Mouse (Mus musculus) spleen, embryonic (tissue): ENCODE results near the gene Magi1.

Source experiments
- CTCF ChIA-PET: fragments of 350-600 bp; sonication (Branson Sonifier 250); formaldehyde crosslinking; loops from one replicate; lab custom pipeline; 2022; lab: Charles Lee

The Magi1 gene

GRCm38 (mm10) chr6:94121488-94121887, 162.2 kb downstream of the Magi1 start:
- CTCF ChIA-PET, result no interaction called here

DNA sequence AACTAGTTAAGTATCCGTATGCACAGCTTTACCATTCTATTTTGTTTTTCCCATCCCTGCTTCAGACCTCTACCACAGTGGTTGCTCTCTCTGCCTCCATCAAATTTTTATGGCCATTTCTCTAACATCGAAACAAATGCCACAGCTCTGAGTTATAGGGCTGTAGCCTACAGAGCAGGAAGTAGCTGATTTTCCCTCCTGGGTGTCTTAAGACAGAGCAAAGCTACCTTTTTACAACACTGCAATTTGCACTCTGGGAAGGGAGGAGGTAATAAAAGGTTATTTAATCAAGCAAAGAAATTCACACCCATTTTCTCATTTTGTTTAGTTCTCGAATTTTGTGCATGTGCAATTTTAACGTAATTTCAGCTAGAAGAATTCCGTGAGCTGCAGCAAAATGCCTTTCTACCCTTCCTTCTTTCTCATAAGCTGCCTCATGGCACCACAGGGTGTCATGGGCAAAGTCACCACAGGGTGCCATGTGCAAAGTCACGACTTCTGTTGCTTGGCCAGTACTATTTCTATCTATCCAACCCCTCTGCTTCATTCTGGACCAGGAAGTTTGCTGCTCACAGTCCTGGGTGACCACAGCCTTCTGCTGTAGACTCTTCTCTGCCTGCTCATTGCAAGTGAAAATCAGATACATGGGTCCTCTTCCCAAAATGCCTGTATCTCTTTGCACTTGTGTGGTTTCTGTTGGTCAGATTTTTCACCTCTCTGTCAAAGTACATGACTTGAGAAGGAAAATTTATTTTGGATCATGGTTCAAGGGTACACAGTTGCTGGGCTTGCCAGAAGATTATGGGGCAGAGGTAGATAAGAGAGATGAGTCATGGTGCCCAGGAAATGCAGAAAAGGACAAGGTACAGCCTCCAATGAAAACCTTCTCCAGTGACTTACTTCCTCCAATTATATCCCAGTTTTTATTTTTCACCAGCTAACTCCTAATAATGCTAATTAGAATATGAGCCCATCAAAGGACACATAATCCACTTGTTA, 167.0 kb downstream of the Magi1 start:
- CTCF ChIA-PET, result no interaction called here

GRCm38 (mm10) chr6:94111833-94112232, 171.9 kb downstream of the Magi1 start:
- CTCF ChIA-PET, result no interaction called here

- CTCF ChIA-PET, result no interaction called here
Observed at GRCm38 (mm10) chr6:94107401-94108107, 176.2 kb downstream of the Magi1 start.

DNA sequence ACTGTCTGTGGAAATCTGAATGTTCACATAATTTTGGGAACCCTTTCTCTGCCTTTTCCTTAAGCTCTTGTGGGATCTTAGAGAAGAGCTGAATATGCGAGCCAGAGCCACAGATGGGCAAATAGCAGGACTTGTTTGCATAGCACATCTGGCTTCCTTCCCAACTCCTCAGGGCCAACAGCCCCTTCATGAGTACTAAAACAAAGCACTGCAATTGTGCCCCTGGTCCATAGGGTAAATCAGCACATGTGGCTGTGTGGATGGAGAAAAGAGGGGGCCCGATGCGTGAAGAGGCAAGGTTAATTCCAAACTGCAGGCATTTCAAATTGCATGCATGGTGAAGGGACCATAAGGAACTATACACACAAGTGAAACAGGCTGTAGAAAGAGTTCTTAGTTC, 180.1 kb downstream of the Magi1 start:
- CTCF ChIA-PET, result no interaction called here

- CTCF ChIA-PET, result interaction anchor here (0.6 kb wide), 1 partner anchor 1660 kb away, joined by 3 read pairs; no protein-coding TSS in a partner anchor
Observed at GRCm38 (mm10) chr6:94101256-94101655, 182.5 kb downstream of the Magi1 start.

- CTCF ChIA-PET, result no interaction called here
Observed at GRCm38 (mm10) chr6:94094924-94095685, 188.6 kb downstream of the Magi1 start.

DNA sequence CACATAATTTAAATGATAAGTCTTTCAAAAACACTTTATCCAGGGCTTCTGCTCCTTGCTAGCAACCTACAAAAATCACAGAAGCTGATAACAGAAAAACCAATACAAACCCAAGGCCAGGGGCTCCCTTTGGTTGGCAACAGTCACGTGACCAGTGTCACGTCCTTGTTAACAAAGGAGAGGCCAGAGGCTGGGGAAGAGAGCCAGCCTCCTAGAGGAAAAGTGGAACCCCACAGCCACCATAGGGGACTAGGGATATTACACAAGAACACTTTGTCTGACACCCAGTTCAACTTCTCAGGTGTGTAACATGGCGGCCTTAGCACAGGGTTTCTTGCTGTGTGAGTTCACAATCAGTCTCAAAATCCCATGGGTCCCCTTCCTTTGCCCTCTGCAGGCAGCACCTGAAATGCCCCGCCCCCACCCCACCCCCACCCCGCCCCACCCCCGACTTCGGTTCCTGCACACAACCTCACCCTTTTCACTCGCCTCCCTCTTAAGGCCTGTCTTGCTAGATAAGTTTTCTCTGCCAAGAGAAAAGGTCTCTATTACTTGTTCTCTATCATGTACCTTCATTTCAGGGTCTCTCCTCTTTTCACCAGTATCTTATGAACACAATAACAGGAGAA, 190.6 kb downstream of the Magi1 start:
- CTCF ChIA-PET, result no interaction called here

DNA sequence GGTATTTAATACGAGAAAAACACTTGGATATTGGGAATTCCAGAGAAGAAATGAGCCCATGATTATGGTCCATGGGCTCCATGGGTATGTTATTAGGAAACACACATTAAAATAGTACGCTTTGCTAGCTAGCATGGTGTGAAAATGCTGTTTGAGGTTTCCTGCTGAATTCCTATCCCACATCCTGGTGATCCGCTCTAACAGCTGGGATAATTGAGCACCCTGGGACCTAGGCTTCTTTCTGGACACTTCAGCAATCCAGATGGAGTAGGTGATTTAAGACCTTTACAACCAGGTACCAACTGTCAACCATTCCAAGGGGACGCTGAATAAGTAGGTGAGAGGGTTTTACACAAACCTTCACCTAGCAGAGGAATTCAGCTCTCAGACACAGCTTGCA, 191.2 kb downstream of the Magi1 start:
- CTCF ChIA-PET, result no interaction called here

DNA sequence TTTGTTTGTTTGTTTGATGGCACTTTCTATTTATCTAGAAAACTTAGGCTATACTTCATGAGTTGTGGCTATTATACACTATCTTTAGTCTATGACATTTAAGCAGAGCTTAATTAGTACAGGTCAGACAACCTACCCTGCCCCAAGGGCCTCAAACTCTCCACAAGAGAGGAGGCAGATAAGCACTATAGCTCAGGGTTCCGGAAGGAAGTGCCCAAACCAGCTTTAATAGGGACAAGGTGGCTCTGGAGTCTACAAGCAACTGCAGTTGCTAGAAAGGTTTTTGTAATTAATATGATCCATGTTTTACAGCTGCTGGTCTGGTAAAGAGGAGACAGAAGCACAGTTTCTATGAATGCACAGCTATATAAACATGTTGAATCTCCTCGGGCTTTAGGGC, 196.9 kb downstream of the Magi1 start:
- CTCF ChIA-PET, result no interaction called here

- CTCF ChIA-PET, result interaction anchor here (0.6 kb wide), 1 partner anchor 1807 kb away, joined by 5 read pairs; no protein-coding TSS in a partner anchor
Observed at GRCm38 (mm10) chr6:94084752-94085151, 199.0 kb downstream of the Magi1 start.

DNA sequence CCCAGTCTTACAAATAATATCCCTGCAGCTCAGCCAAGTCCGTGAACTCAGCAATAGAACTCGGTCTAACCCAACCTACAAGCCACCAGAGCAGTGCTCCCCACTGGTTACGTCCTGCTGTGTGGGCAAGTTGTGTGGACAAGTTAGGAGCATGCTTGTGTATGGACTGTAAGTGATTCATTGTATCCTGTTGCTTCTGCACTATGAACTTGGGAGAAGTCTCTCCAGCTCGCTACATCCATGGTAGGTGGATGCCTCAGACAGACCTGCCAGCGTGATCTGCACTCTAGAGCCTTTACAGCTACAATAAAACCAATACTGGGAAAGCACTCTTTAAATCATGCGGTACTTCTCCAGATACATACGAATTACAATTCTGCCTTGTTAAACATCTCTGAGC, 200.3 kb downstream of the Magi1 start:
- CTCF ChIA-PET, result no interaction called here

GRCm38 (mm10) chr6:94080933-94081545, 202.7 kb downstream of the Magi1 start:
- CTCF ChIA-PET, result no interaction called here

GRCm38 (mm10) chr6:94078934-94079333, 204.8 kb downstream of the Magi1 start:
- CTCF ChIA-PET, result no interaction called here

- CTCF ChIA-PET, result no interaction called here
Observed at GRCm38 (mm10) chr6:94077013-94077412, 206.7 kb downstream of the Magi1 start.

GRCm38 (mm10) chr6:94075990-94076389, 207.7 kb downstream of the Magi1 start:
- CTCF ChIA-PET, result no interaction called here

DNA sequence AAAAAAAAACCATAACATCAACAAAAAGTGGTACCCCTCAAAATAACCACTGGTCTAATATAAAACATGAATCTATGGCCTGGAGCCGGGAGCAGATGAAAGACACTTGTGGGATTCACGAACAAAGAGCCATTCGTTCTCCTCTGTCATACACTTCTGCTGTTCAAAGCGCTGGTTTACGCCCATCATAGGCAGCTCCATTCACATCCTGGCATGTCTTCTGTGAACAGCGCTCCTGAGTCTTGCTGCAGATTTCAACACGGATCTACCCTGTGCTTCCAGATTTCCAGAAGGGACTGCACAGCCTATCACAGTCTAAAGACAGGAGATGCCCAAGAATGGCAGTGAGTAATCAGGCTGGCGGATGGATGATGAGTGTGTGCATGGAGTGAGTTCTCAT, 208.5 kb downstream of the Magi1 start:
- CTCF ChIA-PET, result no interaction called here

- CTCF ChIA-PET, result no interaction called here
Observed at GRCm38 (mm10) chr6:94071676-94072075, 212.0 kb downstream of the Magi1 start.

GRCm38 (mm10) chr6:94070702-94071101, 213.0 kb downstream of the Magi1 start:
- CTCF ChIA-PET, result no interaction called here

GRCm38 (mm10) chr6:94069421-94069820, 214.3 kb downstream of the Magi1 start:
- CTCF ChIA-PET, result no interaction called here
